Mouse (Mus musculus) liver, adult 10 weeks (tissue): Measurements from ENCODE around the gene Kazald1. TPM values are rescaled to one million over a fixed set of nuclear protein-coding genes. Genes with fewer than 3 reads are reported as not detected.

Experiments
- polyA plus RNA-seq: library from polyadenylated mRNA; stranded (reverse); fragments of 350-450 nt; fragmentation: Illumina TruSeq; extraction: RNeasy Lipid Tissue Mini Kit (QIAGEN cat#74804); gene quantifications from one replicate; pipeline ENCODE4 v1.2.3, GENCODE M21; 2014; ENCODE audit warnings: low read depth, low replicate concordance

Kazald1 gene
- not detected for polyA plus RNA-seq

GRCm38 (mm10) chr19:45074580-45075322, at the start of gene Kazald1:
Gene Kazald1 (plus strand): TSS chr19:45075241.

GRCm38 (mm10) chr19:45045651-45046050, 29.4 kb upstream of the Kazald1 start, which contains the start of gene Pdzd7:
Gene Pdzd7 (minus strand): TSS chr19:45045717.

GRCm38 (mm10) chr19:45047417-45047934, 27.6 kb upstream of the Kazald1 start, which contains the start of gene Sfxn3:
Gene Sfxn3 (plus strand): TSS chr19:45047503.

Other genes starting within 250 kb of the Kazald1 start
- gene Slf2, start 144.1 kb upstream of the Kazald1 start, polyA plus RNA-seq = 13.1 TPM
- 35.7 TPM for gene Sema4g, start 86.1 kb upstream of the Kazald1 start, polyA plus RNA-seq
- gene Twnk, start 69.6 kb upstream of the Kazald1 start, polyA plus RNA-seq = 5.5 TPM
- 10.2 TPM for gene Mrpl43, start 68.8 kb upstream of the Kazald1 start, polyA plus RNA-seq
- gene Lzts2, start 60.8 kb upstream of the Kazald1 start, polyA plus RNA-seq = 0.56 TPM
- not detected for gene Pdzd7, start 29.5 kb upstream of the Kazald1 start, polyA plus RNA-seq
- gene Sfxn3, start 27.7 kb upstream of the Kazald1 start, polyA plus RNA-seq = 1.0 TPM
- not detected for gene Tlx1, start 75.4 kb downstream of the Kazald1 start, polyA plus RNA-seq
- gene Lbx1, start 160.6 kb downstream of the Kazald1 start, polyA plus RNA-seq = not detected